Mouse (Mus musculus): ENCODE results near the gene Ablim1. TPM values are rescaled to one million over a fixed set of nuclear protein-coding genes. Genes with fewer than 3 reads are reported as not detected.

Ablim1 gene
- polyA plus RNA-seq, 1 experiment from 2014 or later: 12.4 TPM

- Histone ChIP-seq H3K4me2 (ENCODE audit: low read depth, low read length) (no peak overlapping the region), H3K4me3 (ENCODE audit: low read depth, low read length) (no peak overlapping the region), H3K36me3 (ENCODE audit: control insufficient read depth, insufficient read depth) (no peaks in the 10 kb centered on the region), H3K27ac (ENCODE audit: low read length) (no peak overlapping the region), H3K4me1 (ENCODE audit: control insufficient read depth, low read depth, low read length) (peaks cover 3% of the 10 kb centered on the region), H3K9ac (ENCODE audit: low read depth, low read length) (no peak overlapping the region), H3K27me3 (ENCODE audit: control insufficient read depth, insufficient read depth, low read depth, low read length) (no peaks in the 10 kb centered on the region), H3K9me3 (replicated peaks; ENCODE audit: control insufficient read depth, low read length) (no peaks in the 10 kb centered on the region)
- no peak for ATAC-seq (ENCODE audit: low read depth)
- 58% methylated on average over 5 of the region's 5 CpGs for WGBS (ENCODE audit: insufficient replicate concordance)
These were observed 16.7 kb downstream of the Ablim1 start for GRCm38 (mm10) chr19:57298006-57298405.

GRCm38 (mm10) chr19:57297447-57297846 is 17.3 kb downstream of the Ablim1 start:
- WGBS (ENCODE audit: insufficient replicate concordance): 65% methylated on average over 9 of the region's 9 CpGs
- no peak for ATAC-seq (ENCODE audit: low read depth)

GRCm38 (mm10) chr19:57296539-57296938 is 18.2 kb downstream of the Ablim1 start:
- H3K27ac ChIP-seq (ENCODE audit: low read length): no peak overlapping the region
- H3K4me1 ChIP-seq (ENCODE audit: control insufficient read depth, low read depth, low read length): peaks cover 3% of the 10 kb centered on the region
- WGBS (ENCODE audit: insufficient replicate concordance): 43% methylated on average over 5 of the region's 5 CpGs
- no peaks in the 10 kb centered on the region for H3K36me3 ChIP-seq (ENCODE audit: control insufficient read depth, insufficient read depth)
- H3K4me2 ChIP-seq (ENCODE audit: low read depth, low read length): no peak overlapping the region
- no peaks in the 10 kb centered on the region for H3K27me3 ChIP-seq (ENCODE audit: control insufficient read depth, insufficient read depth, low read depth, low read length)
- H3K4me3 ChIP-seq (ENCODE audit: low read depth, low read length): no peak overlapping the region
- no peak for ATAC-seq (ENCODE audit: low read depth)
- H3K9ac ChIP-seq (ENCODE audit: low read depth, low read length): no peak overlapping the region
- H3K9me3 ChIP-seq (replicated peaks; ENCODE audit: control insufficient read depth, low read length): no peaks in the 10 kb centered on the region

More at GRCm38 (mm10) chr19:57297447-57297846, 17.3 kb downstream of the Ablim1 start:
- no peak overlapping the region for H3K27ac ChIP-seq (ENCODE audit: low read length)
- no peak overlapping the region for H3K4me3 ChIP-seq (ENCODE audit: low read depth, low read length)
- no peaks in the 10 kb centered on the region for H3K27me3 ChIP-seq (ENCODE audit: control insufficient read depth, insufficient read depth, low read depth, low read length)
- peaks cover 3% of the 10 kb centered on the region for H3K4me1 ChIP-seq (ENCODE audit: control insufficient read depth, low read depth, low read length)
- H3K9ac ChIP-seq (ENCODE audit: low read depth, low read length): no peak overlapping the region
- no peaks in the 10 kb centered on the region for H3K9me3 ChIP-seq (replicated peaks; ENCODE audit: control insufficient read depth, low read length)
- H3K4me2 ChIP-seq (ENCODE audit: low read depth, low read length): no peak overlapping the region
- no peaks in the 10 kb centered on the region for H3K36me3 ChIP-seq (ENCODE audit: control insufficient read depth, insufficient read depth)

GRCm38 (mm10) chr19:57295521-57295920 is 19.2 kb downstream of the Ablim1 start:
- no peak overlapping the region for H3K9ac ChIP-seq (ENCODE audit: low read depth, low read length)
- H3K9me3 ChIP-seq (replicated peaks; ENCODE audit: control insufficient read depth, low read length): no peaks in the 10 kb centered on the region
- H3K27me3 ChIP-seq (ENCODE audit: control insufficient read depth, insufficient read depth, low read depth, low read length): no peaks in the 10 kb centered on the region
- no peak overlapping the region for H3K4me3 ChIP-seq (ENCODE audit: low read depth, low read length)
- WGBS (ENCODE audit: insufficient replicate concordance): 49% methylated on average over 9 of the region's 9 CpGs
- ATAC-seq (ENCODE audit: low read depth): no peak
- no peaks in the 10 kb centered on the region for H3K36me3 ChIP-seq (ENCODE audit: control insufficient read depth, insufficient read depth)
- H3K4me1 ChIP-seq (ENCODE audit: control insufficient read depth, low read depth, low read length): peaks cover 3% of the 10 kb centered on the region
- H3K4me2 ChIP-seq (ENCODE audit: low read depth, low read length): no peak overlapping the region
- no peak overlapping the region for H3K27ac ChIP-seq (ENCODE audit: low read length)

- no peak overlapping the region for H3K27ac ChIP-seq (ENCODE audit: low read length)
- H3K9me3 ChIP-seq (replicated peaks; ENCODE audit: control insufficient read depth, low read length): no peaks in the 10 kb centered on the region
- ATAC-seq (ENCODE audit: low read depth): no peak
- no peaks in the 10 kb centered on the region for H3K36me3 ChIP-seq (ENCODE audit: control insufficient read depth, insufficient read depth)
- no peaks in the 10 kb centered on the region for H3K27me3 ChIP-seq (ENCODE audit: control insufficient read depth, insufficient read depth, low read depth, low read length)
- peaks cover 3% of the 10 kb centered on the region for H3K4me1 ChIP-seq (ENCODE audit: control insufficient read depth, low read depth, low read length)
- no peak overlapping the region for H3K9ac ChIP-seq (ENCODE audit: low read depth, low read length)
- no peak overlapping the region for H3K4me3 ChIP-seq (ENCODE audit: low read depth, low read length)
- WGBS (ENCODE audit: insufficient replicate concordance): 59% methylated on average over 4 of the region's 4 CpGs
- H3K4me2 ChIP-seq (ENCODE audit: low read depth, low read length): no peak overlapping the region
These were observed 20.4 kb downstream of the Ablim1 start for GRCm38 (mm10) chr19:57294356-57294755.

- Histone ChIP-seq H3K9ac (ENCODE audit: low read depth, low read length) (no peak overlapping the region), H3K27ac (ENCODE audit: low read length) (no peak overlapping the region), H3K36me3 (ENCODE audit: control insufficient read depth, insufficient read depth) (no peaks in the 10 kb centered on the region), H3K27me3 (ENCODE audit: control insufficient read depth, insufficient read depth, low read depth, low read length) (no peaks in the 10 kb centered on the region), H3K4me2 (ENCODE audit: low read depth, low read length) (no peak overlapping the region), H3K4me1 (ENCODE audit: control insufficient read depth, low read depth, low read length) (peaks cover 3% of the 10 kb centered on the region), H3K9me3 (replicated peaks; ENCODE audit: control insufficient read depth, low read length) (no peaks in the 10 kb centered on the region), H3K4me3 (ENCODE audit: low read depth, low read length) (no peak overlapping the region)
- whole genome bisulfite sequencing (ENCODE audit: insufficient replicate concordance): 12% methylated on average over 7 of the region's 7 CpGs
- 0 out of 2 replicates have a peak, but pooled peaks have one; percentile 35 for ATAC-seq (ENCODE audit: low read depth)
These were observed 21.0 kb downstream of the Ablim1 start for GRCm38 (mm10) chr19:57293737-57294136.

- ATAC-seq (ENCODE audit: low read depth): no peak
- Histone ChIP-seq H3K36me3 (ENCODE audit: control insufficient read depth, insufficient read depth) (no peaks in the 10 kb centered on the region), H3K9me3 (replicated peaks; ENCODE audit: control insufficient read depth, low read length) (no peaks in the 10 kb centered on the region), H3K27ac (ENCODE audit: low read length) (no peak overlapping the region), H3K4me1 (ENCODE audit: control insufficient read depth, low read depth, low read length) (no peaks in the 10 kb centered on the region), H3K27me3 (ENCODE audit: control insufficient read depth, insufficient read depth, low read depth, low read length) (no peaks in the 10 kb centered on the region), H3K9ac (ENCODE audit: low read depth, low read length) (no peak overlapping the region), H3K4me3 (ENCODE audit: low read depth, low read length) (no peak overlapping the region), H3K4me2 (ENCODE audit: low read depth, low read length) (no peak overlapping the region)
- WGBS (ENCODE audit: insufficient replicate concordance): 62% methylated on average over 3 of the region's 3 CpGs
These were observed 31.4 kb downstream of the Ablim1 start for GRCm38 (mm10) chr19:57283310-57283709.

DNA sequence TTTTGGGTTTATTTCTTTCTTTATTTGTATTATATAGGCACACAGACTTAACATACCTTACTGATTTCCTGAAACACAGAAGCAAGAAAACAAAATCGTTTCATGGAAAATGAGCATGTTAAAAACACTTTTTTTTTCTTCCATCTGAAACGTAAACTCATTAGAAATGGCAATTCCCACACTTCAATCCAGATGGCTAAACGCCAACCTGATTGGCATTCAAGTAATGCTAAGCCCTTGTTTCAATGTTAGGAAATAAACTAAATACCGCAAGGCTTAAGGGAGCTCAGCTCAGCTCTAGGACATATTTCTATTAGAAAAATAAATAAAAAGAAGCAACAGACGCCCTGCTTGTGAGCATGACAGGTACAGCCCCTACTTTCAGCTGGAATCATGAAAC is 32.1 kb downstream of the Ablim1 start:
- H3K9me3 ChIP-seq (replicated peaks; ENCODE audit: control insufficient read depth, low read length): no peaks in the 10 kb centered on the region
- no peak overlapping the region for H3K9ac ChIP-seq (ENCODE audit: low read depth, low read length)
- no peak overlapping the region for H3K4me2 ChIP-seq (ENCODE audit: low read depth, low read length)
- ATAC-seq (ENCODE audit: low read depth): no peak
- no peaks in the 10 kb centered on the region for H3K36me3 ChIP-seq (ENCODE audit: control insufficient read depth, insufficient read depth)
- WGBS (ENCODE audit: insufficient replicate concordance): 54% methylated on average over 5 of the region's 5 CpGs
- H3K4me3 ChIP-seq (ENCODE audit: low read depth, low read length): no peak overlapping the region
- no peak overlapping the region for H3K27ac ChIP-seq (ENCODE audit: low read length)
- H3K27me3 ChIP-seq (ENCODE audit: control insufficient read depth, insufficient read depth, low read depth, low read length): no peaks in the 10 kb centered on the region
- H3K4me1 ChIP-seq (ENCODE audit: control insufficient read depth, low read depth, low read length): no peaks in the 10 kb centered on the region

DNA sequence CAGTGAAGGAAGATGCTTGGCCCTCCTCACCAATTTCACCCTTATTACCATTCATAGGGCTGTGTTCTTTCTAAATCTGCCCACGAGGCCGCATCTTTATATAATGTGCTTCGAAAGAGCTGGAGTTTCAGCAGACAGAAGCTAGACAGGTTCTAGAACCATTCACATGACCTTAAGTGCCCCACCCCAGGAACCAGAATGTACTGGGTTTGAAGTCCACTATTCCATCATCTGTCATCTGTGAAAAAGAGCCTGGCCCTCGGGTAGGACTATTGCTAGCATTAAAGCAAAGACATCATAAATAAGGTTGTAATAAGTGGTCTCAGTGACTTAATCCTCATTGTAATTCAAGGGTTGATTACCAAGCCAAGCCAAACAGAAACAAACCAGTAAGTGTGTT is 35.1 kb downstream of the Ablim1 start:
- H3K9me3 ChIP-seq (replicated peaks; ENCODE audit: control insufficient read depth, low read length): no peaks in the 10 kb centered on the region
- H3K4me2 ChIP-seq (ENCODE audit: low read depth, low read length): no peak overlapping the region
- H3K4me1 ChIP-seq (ENCODE audit: control insufficient read depth, low read depth, low read length): no peaks in the 10 kb centered on the region
- no peak overlapping the region for H3K9ac ChIP-seq (ENCODE audit: low read depth, low read length)
- WGBS (ENCODE audit: insufficient replicate concordance): 55% methylated on average over 4 of the region's 4 CpGs
- H3K36me3 ChIP-seq (ENCODE audit: control insufficient read depth, insufficient read depth): no peaks in the 10 kb centered on the region
- no peaks in the 10 kb centered on the region for H3K27me3 ChIP-seq (ENCODE audit: control insufficient read depth, insufficient read depth, low read depth, low read length)
- no peak overlapping the region for H3K4me3 ChIP-seq (ENCODE audit: low read depth, low read length)
- no peak for ATAC-seq (ENCODE audit: low read depth)
- no peak overlapping the region for H3K27ac ChIP-seq (ENCODE audit: low read length)
